Mouse (Mus musculus): ENCODE results near the gene Chrm5. TPM values are rescaled to one million over a fixed set of nuclear protein-coding genes. Genes with fewer than 3 reads are reported as not detected.

Gene Chrm5
- total RNA-seq, 2 experiments from 2014 or later, result not detected

DNA sequence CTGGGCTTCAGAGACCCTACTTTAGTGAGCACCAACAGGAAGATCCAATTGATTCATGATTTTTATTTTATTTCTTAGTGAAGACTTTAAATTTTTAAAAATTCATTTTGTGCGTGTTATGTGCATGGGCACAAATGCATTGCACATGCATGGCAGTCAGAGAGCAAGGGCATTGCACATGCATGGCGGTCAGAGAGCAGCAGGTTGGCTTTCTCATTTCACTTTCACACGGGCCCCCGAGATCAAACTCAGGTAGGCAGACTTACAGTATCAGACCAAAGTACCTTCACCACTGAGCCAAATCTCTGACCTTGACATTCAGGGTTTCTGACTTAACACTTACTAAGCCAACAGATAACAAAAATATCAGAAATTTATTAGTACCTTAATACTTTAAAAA, 50.9 kb downstream of the Chrm5 start:
- DNase-seq, result no peak

Other genes starting within 250 kb of the Chrm5 start
- 1 to 10 TPM; 8.4 to 9.5 TPM for gene Lpcat4, start 241.3 kb downstream of the Chrm5 start, total RNA-seq (2021)
- not detected for gene Nutm1, start 221.5 kb downstream of the Chrm5 start, total RNA-seq (2021)
- gene Nop10, start 218.8 kb downstream of the Chrm5 start, total RNA-seq (2021), result 100 to 1,000 TPM; 121 to 126 TPM
- 10 to 100 TPM; 33.1 to 43.7 TPM for gene Slc12a6, start 214.9 kb downstream of the Chrm5 start, total RNA-seq (2021)
- under 1 TPM in 1 of 2 experiments, not detected in 1; 0.54 TPM for gene Gm21985, start 214.5 kb downstream of the Chrm5 start, total RNA-seq (2021)
- gene Emc4, start 112.7 kb downstream of the Chrm5 start, total RNA-seq (2021), result 10 to 100 TPM; 75.7 to 89.7 TPM
- gene Katnbl1, start 101.6 kb downstream of the Chrm5 start, total RNA-seq (2021), result 10 to 100 TPM; 11.6 to 12.8 TPM
- gene Emc7, start 25.8 kb downstream of the Chrm5 start, total RNA-seq (2021), result 10 to 100 TPM; 23.8 to 27.3 TPM
- gene Aven, start 12.2 kb upstream of the Chrm5 start, total RNA-seq (2021), result 10 to 100 TPM; 12.2 to 15.1 TPM

All from adrenal gland, postnatal 10 days (tissue).